Mouse (Mus musculus) liver, adult 10 weeks (tissue): ENCODE results near the gene Glipr1l3. TPM values are rescaled to one million over a fixed set of nuclear protein-coding genes. Genes with fewer than 3 reads are reported as not detected.

Experiments used
- polyA plus RNA-seq: library from polyadenylated mRNA; stranded (reverse); fragments of 350-450 nt; fragmentation: Illumina TruSeq; extraction: RNeasy Lipid Tissue Mini Kit (QIAGEN cat#74804); gene quantifications from one replicate; pipeline ENCODE4 v1.2.3, GENCODE M21; 2014; ENCODE audit warnings: low read depth, low replicate concordance

Gene Glipr1l3
- polyA plus RNA-seq, result not detected

GRCm38 (mm10) chr10:112159882-112160560, at the start of gene Glipr1l3:
Gene Glipr1l3 (minus strand): TSS chr10:112160327.

GRCm38 (mm10) chr10:112163168-112163766, 3.1 kb upstream of the Glipr1l3 start, which contains the start of gene Caps2:
Gene Caps2 (plus strand): TSS chr10:112163621.

Other genes with a start within 250 kb of the Glipr1l3 start
- 20.8 TPM for gene Krr1, start 187.7 kb downstream of the Glipr1l3 start, polyA plus RNA-seq
- gene Glipr1, start 157.7 kb downstream of the Glipr1l3 start, polyA plus RNA-seq, result 2.4 TPM
- not detected for gene Glipr1l1, start 100.1 kb downstream of the Glipr1l3 start, polyA plus RNA-seq
- not detected for gene Glipr1l2, start 77.0 kb downstream of the Glipr1l3 start, polyA plus RNA-seq
- not detected for gene Caps2, start 3.3 kb upstream of the Glipr1l3 start, polyA plus RNA-seq
- gene Kcnc2, start 110.8 kb upstream of the Glipr1l3 start, polyA plus RNA-seq, result not detected